Comparison of ENCODE assay signal across 12 mouse cellular contexts in genomic region chr4:155135909-155136585, GRCm38 (mm10). TPM values are rescaled to one million over a fixed set of nuclear protein-coding genes. Genes with fewer than 3 reads are reported as not detected.
DNase-seq lines count a peak whose midpoint lies in the region; ATAC-seq and TF ChIP-seq lines count a peak whose summit lies in the region.
"Had no signal": no experiment of that assay in that cellular context is flagged by ENCODE, and none has a peak within 500 bp of the region (broad histone marks: within the 10 kb centered on the region; RNA-seq: fewer than 3 reads in every experiment).

No protein-coding gene starts in this region.

- peaks cover 3% of the 10 kb centered on the region; the same call in 1 of the 2 replicates for H3K27me3 ChIP-seq in liver, embryonic 13.5 days
- no peaks in the 10 kb centered on the region for H3K27me3 ChIP-seq in liver, embryonic 11.5 days (replicated peaks; ENCODE audit: control insufficient read depth, insufficient read depth, low read length)
- no peaks in the 10 kb centered on the region; the same call in 1 of the 2 replicates for H3K27me3 ChIP-seq in embryonic facial prominence, embryonic 10.5 days (replicated peaks; ENCODE audit: low read depth, poor library complexity, severe bottlenecking)
- no peaks in the 10 kb centered on the region for H3K27me3 ChIP-seq in intestine, postnatal 0 days (replicated peaks; ENCODE audit: control insufficient read depth, insufficient read depth, low read length)
- H3K27me3 ChIP-seq in limb, embryonic 14.5 days (ENCODE audit: control insufficient read depth, insufficient read depth, low read length) = no peaks in the 10 kb centered on the region
- H3K27me3 ChIP-seq: forebrain, embryonic 12.5 days had no signal

- H3K9me3 ChIP-seq in liver, embryonic 13.5 days (replicated peaks) = no peaks in the 10 kb centered on the region
- no peaks in the 10 kb centered on the region for H3K9me3 ChIP-seq in liver, embryonic 11.5 days (ENCODE audit: control insufficient read depth, low read length)
- H3K9me3 ChIP-seq in embryonic facial prominence, embryonic 10.5 days = no peaks in the 10 kb centered on the region
- no peaks in the 10 kb centered on the region for H3K9me3 ChIP-seq in intestine, postnatal 0 days (ENCODE audit: control insufficient read depth)
- no peaks in the 10 kb centered on the region for H3K9me3 ChIP-seq in limb, embryonic 14.5 days (ENCODE audit: control insufficient read depth, low read length)
- H3K9me3 ChIP-seq: forebrain, embryonic 12.5 days had no signal

- 60% methylated on average over 5 of the region's 5 CpGs for WGBS in liver, embryonic 13.5 days (ENCODE audit: insufficient replicate concordance)
- WGBS in liver, embryonic 11.5 days = 52% methylated on average over 5 of the region's 5 CpGs
- WGBS in embryonic facial prominence, embryonic 10.5 days = 54% methylated on average over 5 of the region's 5 CpGs
- 74% methylated on average over 5 of the region's 5 CpGs for WGBS in intestine, postnatal 0 days
- 57% methylated on average over 5 of the region's 5 CpGs for WGBS in limb, embryonic 14.5 days

- H3K27ac ChIP-seq in liver, embryonic 13.5 days = no peak overlapping the region
- H3K27ac ChIP-seq in liver, embryonic 11.5 days (ENCODE audit: low read depth, low read length) = no peak overlapping the region
- peak overlapping the region; percentile 84 for H3K27ac ChIP-seq in embryonic facial prominence, embryonic 10.5 days (replicated peaks)
- no peak overlapping the region for H3K27ac ChIP-seq in intestine, postnatal 0 days (ENCODE audit: low read depth, low read length)
- H3K27ac ChIP-seq in limb, embryonic 14.5 days (replicated peaks; ENCODE audit: low read depth, low read length) = peak overlapping the region; percentile 33; the same call in 1 of the 2 replicates
- H3K27ac ChIP-seq: forebrain, embryonic 12.5 days had no signal

- TF ChIP-seq CTCF in intestine, postnatal 0 days (IDR thresholded peaks at IDR 0.05; ENCODE audit: low read depth) = no peak

- ATAC-seq in liver, embryonic 13.5 days (ENCODE audit: low read depth) = peak; percentile 45; the same call in 1 of the 2 replicates
- no peak for ATAC-seq in liver, embryonic 11.5 days (replicated peaks; ENCODE audit: low FRiP score)
- peak; percentile 47; the same call in 1 of the 2 replicates for ATAC-seq in intestine, postnatal 0 days
- peak; percentile 71 for ATAC-seq in limb, embryonic 14.5 days (ENCODE audit: low FRiP score, low read depth)

- no peak for DNase-seq in liver, embryonic 13.5 days
- DNase-seq in liver, embryonic 11.5 days (ENCODE audit: low spot score) = no peak
- DNase-seq in embryonic facial prominence, embryonic 10.5 days (ENCODE audit: low spot score) = peak; percentile 44
- peak; percentile 68 for DNase-seq in limb, embryonic 14.5 days (ENCODE audit: low spot score)
- no peak for DNase-seq in cerebellum, postnatal 36 days
- DNase-seq in spleen, postnatal 4 days (ENCODE audit: low spot score in 2 of 2) = no peak
- DNase-seq in frontal cortex, postnatal 36 days (ENCODE audit: low spot score in 2 of 2) = no peak
- DNase-seq: cerebellum, adult 18-20 months; thymus, postnatal 25 days had no signal

- H3K4me3 ChIP-seq in liver, embryonic 13.5 days (replicated peaks) = no peak overlapping the region
- H3K4me3 ChIP-seq in liver, embryonic 11.5 days (ENCODE audit: low read depth, low read length) = no peak overlapping the region
- no peak overlapping the region for H3K4me3 ChIP-seq in embryonic facial prominence, embryonic 10.5 days
- no peak overlapping the region for H3K4me3 ChIP-seq in intestine, postnatal 0 days (ENCODE audit: low read depth, low read length)
- H3K4me3 ChIP-seq in limb, embryonic 14.5 days (replicated peaks; ENCODE audit: low read length) = no peak overlapping the region
- H3K4me3 ChIP-seq: forebrain, embryonic 12.5 days had no signal

- no peaks in the 10 kb centered on the region for H3K36me3 ChIP-seq in liver, embryonic 13.5 days
- no peaks in the 10 kb centered on the region for H3K36me3 ChIP-seq in liver, embryonic 11.5 days (ENCODE audit: control insufficient read depth, insufficient read depth, low read length)
- H3K36me3 ChIP-seq in embryonic facial prominence, embryonic 10.5 days (replicated peaks) = no peaks in the 10 kb centered on the region
- no peaks in the 10 kb centered on the region for H3K36me3 ChIP-seq in intestine, postnatal 0 days (ENCODE audit: control insufficient read depth, insufficient read depth)
- no peaks in the 10 kb centered on the region for H3K36me3 ChIP-seq in limb, embryonic 14.5 days (ENCODE audit: control insufficient read depth, insufficient read depth, low read length)
- H3K36me3 ChIP-seq: forebrain, embryonic 12.5 days had no signal

- TF ChIP-seq POLR2A in limb, embryonic 14.5 days (IDR thresholded peaks at IDR 0.05; ENCODE audit: borderline replicate concordance, extremely low read depth, insufficient read depth, insufficient read length) = no peak

- H3K4me2 ChIP-seq in liver, embryonic 13.5 days = no peak overlapping the region
- no peak overlapping the region for H3K4me2 ChIP-seq in liver, embryonic 11.5 days
- H3K4me2 ChIP-seq in intestine, postnatal 0 days (replicated peaks; ENCODE audit: low read depth) = no peak overlapping the region
- H3K4me2 ChIP-seq in limb, embryonic 14.5 days (replicated peaks; ENCODE audit: low read depth, low read length, severe bottlenecking) = no peak overlapping the region
- H3K4me2 ChIP-seq: forebrain, embryonic 12.5 days; midbrain, embryonic 11.5 days had no signal

- no peak overlapping the region for H3K9ac ChIP-seq in liver, embryonic 13.5 days
- no peak overlapping the region for H3K9ac ChIP-seq in liver, embryonic 11.5 days (ENCODE audit: low read depth, low read length)
- H3K9ac ChIP-seq in intestine, postnatal 0 days (ENCODE audit: low read depth, low read length) = no peak overlapping the region
- no peak overlapping the region for H3K9ac ChIP-seq in limb, embryonic 14.5 days (ENCODE audit: low read depth, low read length, severe bottlenecking)
- H3K9ac ChIP-seq: forebrain, embryonic 12.5 days had no signal

- H3K4me1 ChIP-seq in liver, embryonic 13.5 days (replicated peaks) = peaks cover 10% of the 10 kb centered on the region
- H3K4me1 ChIP-seq in liver, embryonic 11.5 days (replicated peaks; ENCODE audit: control insufficient read depth, insufficient read depth, low read length) = peaks cover 14% of the 10 kb centered on the region
- H3K4me1 ChIP-seq in embryonic facial prominence, embryonic 10.5 days = peaks cover 93% of the 10 kb centered on the region
- H3K4me1 ChIP-seq in intestine, postnatal 0 days (replicated peaks; ENCODE audit: control insufficient read depth, insufficient read depth, low read length) = no peaks in the 10 kb centered on the region
- peaks cover 72% of the 10 kb centered on the region for H3K4me1 ChIP-seq in limb, embryonic 14.5 days (ENCODE audit: control insufficient read depth, insufficient read depth, low read length)

RNA-seq across cellular contexts. Expression of gene Morn1, which starts 49.7 kb away (rescaled TPM):
- 1.7 and 1.9 TPM in 2 replicates for polyA plus RNA-seq in liver, embryonic 13.5 days (2015; fragmentation: Nextera tagmentation; extraction: Ambion mirVana)
- 3.4 and 3.5 TPM in 2 replicates for polyA plus RNA-seq in liver, embryonic 11.5 days (2014; fragmentation: Nextera tagmentation; extraction: Ambion mirVana)
- polyA plus RNA-seq in embryonic facial prominence, embryonic 10.5 days (2016; fragmentation: Nextera tagmentation; extraction: Ambion mirVana) = 4.3 and 5.4 TPM in 2 replicates
- 1.8 and 2.2 TPM in 2 replicates for polyA plus RNA-seq in intestine, postnatal 0 days (2015; fragmentation: Nextera tagmentation; extraction: Ambion mirVana)
- polyA plus RNA-seq in limb, embryonic 14.5 days (2012; rRNA removed) = 6.5 and 7.9 TPM in 2 replicates
- 4.5 and 4.7 TPM in 2 replicates for polyA plus RNA-seq in limb, embryonic 14.5 days (2014; fragmentation: Nextera tagmentation; extraction: Ambion mirVana)

RNA-seq across cellular contexts. Expression of gene Rer1, which starts 49.9 kb away (rescaled TPM):
- 93.6 and 109 TPM in 2 replicates for polyA plus RNA-seq in liver, embryonic 13.5 days (2015; fragmentation: Nextera tagmentation; extraction: Ambion mirVana)
- 163 and 168 TPM in 2 replicates for polyA plus RNA-seq in liver, embryonic 11.5 days (2014; fragmentation: Nextera tagmentation; extraction: Ambion mirVana)
- polyA plus RNA-seq in embryonic facial prominence, embryonic 10.5 days (2016; fragmentation: Nextera tagmentation; extraction: Ambion mirVana) = 128 and 134 TPM in 2 replicates
- 277 and 297 TPM in 2 replicates for polyA plus RNA-seq in intestine, postnatal 0 days (2015; fragmentation: Nextera tagmentation; extraction: Ambion mirVana)
- polyA plus RNA-seq in limb, embryonic 14.5 days (2012; rRNA removed) = 121 and 129 TPM in 2 replicates
- 173 and 175 TPM in 2 replicates for polyA plus RNA-seq in limb, embryonic 14.5 days (2014; fragmentation: Nextera tagmentation; extraction: Ambion mirVana)

Comparison
In these comparisons a context has a peak if more than half of its experiments do, and no peak if none do; other contexts are left out.
1. DNase-seq: peak in embryonic facial prominence, embryonic 10.5 days (single experiment) and limb, embryonic 14.5 days (single experiment); none in liver, embryonic 13.5 days (single experiment), liver, embryonic 11.5 days (single experiment), cerebellum, postnatal 36 days (0 of 2), spleen, postnatal 4 days (0 of 2) and frontal cortex, postnatal 36 days (0 of 2).
2. H3K27ac ChIP-seq: peak in embryonic facial prominence, embryonic 10.5 days (single experiment) and limb, embryonic 14.5 days (single experiment); none in liver, embryonic 13.5 days (single experiment), liver, embryonic 11.5 days (single experiment) and intestine, postnatal 0 days (single experiment).